Mouse (Mus musculus) thymus, postnatal 10 days (tissue): ENCODE measurements around the gene Cd320.
A peak's percentile ranks its signal among the peaks of the same experiment; 100 is the strongest.
"Not testable (repeated sequence)": the region's sequence is repeated elsewhere in the genome, so short reads cannot be mapped to it uniquely, and the experiment has no call there.

Source experiments
- DNase-seq, 2 experiments: peaks; one replicate each; pipeline ENCODE4 v3.0.0; 2021; ENCODE audit warnings: low spot score in 2 of 2

The Cd320 gene

GRCm38 (mm10) chr17:33824997-33825330 is 17.9 kb upstream of the Cd320 start:
- DNase-seq, result not testable (repeated sequence)

- no peak for DNase-seq
Observed at GRCm38 (mm10) chr17:33825462-33825861, 17.4 kb upstream of the Cd320 start.

GRCm38 (mm10) chr17:33826850-33827249 is 16.0 kb upstream of the Cd320 start:
- peak; percentile 41 to 71 for DNase-seq

- DNase-seq, result no peak
Observed at GRCm38 (mm10) chr17:33828892-33829291, 14.0 kb upstream of the Cd320 start.

- DNase-seq, result no peak
Observed at GRCm38 (mm10) chr17:33829561-33829960, 13.3 kb upstream of the Cd320 start.

GRCm38 (mm10) chr17:33844196-33844595 is 1.3 kb downstream of the Cd320 start:
- no peak for DNase-seq

GRCm38 (mm10) chr17:33848139-33848538 is 5.2 kb downstream of the Cd320 start:
- DNase-seq, result no peak

GRCm38 (mm10) chr17:33851331-33851730 is 8.4 kb downstream of the Cd320 start:
- DNase-seq, result no peak

GRCm38 (mm10) chr17:33857816-33858215 is 14.9 kb downstream of the Cd320 start:
- no peak for DNase-seq

GRCm38 (mm10) chr17:33865330-33866030 is 22.6 kb downstream of the Cd320 start:
- peak; percentile 51 to 67 for DNase-seq

GRCm38 (mm10) chr17:33873537-33873936 is 30.6 kb downstream of the Cd320 start, which contains the start of gene Gm7029:
Gene Gm7029 (plus strand): TSS chr17:33873837.
- DNase-seq, result not testable (repeated sequence)

- peak in 1 of 2 experiments; percentile 10 for DNase-seq
Observed at GRCm38 (mm10) chr17:33874411-33874810, 31.5 kb downstream of the Cd320 start.

GRCm38 (mm10) chr17:33875797-33876196 is 32.9 kb downstream of the Cd320 start:
- not testable (repeated sequence) for DNase-seq

GRCm38 (mm10) chr17:33884320-33884719 is 41.4 kb downstream of the Cd320 start:
- not testable (repeated sequence) for DNase-seq

GRCm38 (mm10) chr17:33887802-33888201 is 44.9 kb downstream of the Cd320 start:
- not testable (repeated sequence) for DNase-seq

- DNase-seq, result not testable (repeated sequence)
Observed at GRCm38 (mm10) chr17:33888230-33888629, 45.3 kb downstream of the Cd320 start.

GRCm38 (mm10) chr17:33889941-33890532 is 47.1 kb downstream of the Cd320 start:
- not testable (repeated sequence) for DNase-seq

- peak; percentile 99 for DNase-seq
Observed at GRCm38 (mm10) chr17:33890533-33891059, 47.7 kb downstream of the Cd320 start, which contains the start of gene Kifc1. Gene Kifc1 (minus strand): TSS chr17:33890661.

- DNase-seq, result no peak
Observed at GRCm38 (mm10) chr17:33891357-33891756, 48.5 kb downstream of the Cd320 start.

- DNase-seq, result not testable (repeated sequence)
Observed at GRCm38 (mm10) chr17:33891892-33892291, 49.0 kb downstream of the Cd320 start.

GRCm38 (mm10) chr17:33892429-33892828 is 49.5 kb downstream of the Cd320 start:
- no peak for DNase-seq

- not testable (repeated sequence) for DNase-seq
Observed at GRCm38 (mm10) chr17:33893011-33893410, 50.1 kb downstream of the Cd320 start.
